Mouse (Mus musculus) cerebellum, adult 2 months (tissue): ENCODE results near the gene Prmt1. TPM values are rescaled to one million over a fixed set of nuclear protein-coding genes. Genes with fewer than 3 reads are reported as not detected.

Experiments
- DNase-seq, 2 experiments: peaks; one replicate each; pipeline ENCODE4 v3.0.0; 2021
- H3K27ac ChIP-seq: fragments of 200-500 bp; 2 replicates; pipeline ENCODE4 v1.5.1; 2012; ENCODE audit warnings: low read length, control low read depth, inconsistent platforms; ENCODE audit not compliant: insufficient read depth
- H3K27me3 ChIP-seq: fragments of 200-500 bp; 2 replicates; pipeline ENCODE4 v1.6.1; 2012; ENCODE audit warnings: inconsistent platforms, mild to moderate bottlenecking, low read length, moderate library complexity; ENCODE audit not compliant: control insufficient read depth, insufficient read depth
- H3K4me1 ChIP-seq: fragments of 200-500 bp; 2 replicates; pipeline ENCODE4 v1.6.1; 2011; ENCODE audit warnings: low read length; ENCODE audit not compliant: control insufficient read depth, insufficient read depth
- H3K4me3 ChIP-seq: fragments of 200-500 bp; replicated peaks from 2 replicates; pipeline ENCODE3; 2011; ENCODE audit warnings: mild to moderate bottlenecking, low read depth, low read length, control low read depth; ENCODE audit not compliant: insufficient read depth
- CTCF ChIP-seq: fragments of 200-500 bp; IDR thresholded peaks from 2 replicates; pipeline ENCODE4 v1.5.1; 2011; ENCODE audit warnings: low read depth, mild to moderate bottlenecking, control low read depth, low read length, moderate library complexity, borderline replicate concordance; ENCODE audit not compliant: insufficient read depth
- POLR2A ChIP-seq: fragments of 200-500 bp; IDR thresholded peaks from 2 replicates; pipeline ENCODE4 v1.6.1; 2011; ENCODE audit warnings: low read length, control low read depth, borderline replicate concordance; ENCODE audit not compliant: insufficient read depth
- WGBS: fragments of 180-500 bp; shearing (Covaris S2); methylation state at CpG from one replicate; pipeline ENCODE4 v1.1.7; 2018; 5-methylcytosine and 5-hydroxymethylcytosine counted together
- polyA plus RNA-seq: library from polyadenylated mRNA; depleted of rRNA; stranded (reverse); fragments of >200 nt; gene quantifications from 2 replicates; pipeline ENCODE4 v1.2.3, GENCODE M21; 2012

Gene Prmt1
- polyA plus RNA-seq, 1 experiment = 227 TPM

DNA sequence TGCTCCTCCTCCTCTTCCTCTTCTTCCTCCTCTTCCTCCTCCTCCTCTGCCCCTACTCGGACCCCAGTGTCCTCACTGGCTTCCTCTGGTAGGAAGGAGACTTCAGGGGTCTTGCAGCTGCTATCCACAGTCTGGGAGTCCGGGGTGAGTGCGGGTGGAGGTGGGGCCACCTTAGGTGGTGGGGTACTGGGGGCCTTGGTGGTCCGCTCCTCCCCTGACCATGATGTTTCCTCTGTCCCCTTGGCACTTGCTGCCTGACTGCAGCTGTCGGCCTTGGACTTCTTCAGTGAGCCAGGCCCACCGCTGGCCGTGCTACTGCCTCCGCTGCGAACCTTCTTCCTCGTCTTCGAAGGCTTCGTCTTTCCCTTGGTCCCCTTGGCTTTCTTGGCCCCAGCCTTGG lies 20.1 kb upstream of the Prmt1 start:
- peaks cover 5% of the 10 kb centered on the region for H3K4me1 ChIP-seq
- WGBS = 84% methylated on average over 12 of the region's 12 CpGs
- no peak overlapping the region for H3K4me3 ChIP-seq
- no peaks in the 10 kb centered on the region for H3K27me3 ChIP-seq
- no peak for TF ChIP-seq POLR2A
- TF ChIP-seq CTCF = no peak
- H3K27ac ChIP-seq = no peak overlapping the region
- no peak for DNase-seq

DNA sequence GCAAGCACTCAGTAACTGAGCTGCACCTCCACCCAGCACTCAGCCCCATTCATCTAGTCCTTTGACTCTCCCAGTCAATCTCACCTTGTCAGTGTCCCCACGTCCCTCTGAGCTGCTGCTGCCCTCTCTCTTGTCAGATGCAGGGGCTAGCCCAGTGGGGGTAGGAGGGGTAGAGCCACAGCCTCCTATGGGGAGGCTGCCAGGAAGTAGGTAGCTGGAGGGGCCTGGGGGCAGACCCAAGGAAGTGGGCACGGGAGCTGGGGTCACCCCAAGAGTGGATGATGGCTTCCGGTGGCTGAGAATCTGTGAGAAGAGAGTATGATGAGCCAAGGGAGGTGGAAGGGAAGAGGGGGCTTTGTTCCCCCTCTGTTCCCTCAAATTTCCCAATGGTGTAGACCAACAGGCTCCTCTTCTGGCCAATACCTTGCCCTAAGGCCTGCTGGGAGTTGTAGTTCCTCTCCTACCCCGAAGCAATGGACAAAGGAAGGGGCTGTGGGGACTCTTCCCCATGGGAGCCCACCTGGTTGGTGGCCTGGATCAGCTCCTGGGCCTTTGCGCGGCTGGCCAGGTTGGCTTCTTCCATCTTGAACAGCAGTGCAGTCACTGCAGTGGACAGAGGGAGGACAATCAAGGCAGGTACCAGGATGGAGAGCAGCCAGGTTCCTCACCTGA lies 19.1 kb upstream of the Prmt1 start:
- H3K27ac ChIP-seq = no peak overlapping the region
- no peak overlapping the region for H3K4me3 ChIP-seq
- 80% methylated on average over 6 of the region's 6 CpGs for WGBS
- TF ChIP-seq POLR2A = no peak
- TF ChIP-seq CTCF = no peak
- DNase-seq = no peak
- H3K4me1 ChIP-seq = peaks cover 5% of the 10 kb centered on the region
- no peaks in the 10 kb centered on the region for H3K27me3 ChIP-seq

DNA sequence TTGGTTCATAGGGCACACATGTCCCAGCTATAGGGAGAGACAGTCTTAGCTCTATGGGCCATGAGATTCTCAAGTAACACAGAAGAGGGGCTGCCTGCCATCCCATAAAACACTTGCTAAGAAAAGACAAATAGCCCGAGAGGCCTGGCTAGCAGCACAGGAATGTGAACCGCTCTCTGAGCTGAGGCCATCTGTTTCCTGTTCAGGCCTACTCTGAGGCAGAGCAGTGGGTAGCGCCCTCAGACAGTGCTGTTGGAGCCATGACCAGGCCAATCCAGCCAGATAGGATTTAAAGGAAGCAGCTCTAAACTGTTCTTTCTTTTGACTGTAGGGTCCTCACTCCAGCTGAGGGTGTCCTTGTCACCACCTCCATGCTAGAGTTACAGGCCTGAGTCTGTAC lies 18.2 kb upstream of the Prmt1 start:
- 20% methylated on average over 3 of the region's 3 CpGs for WGBS
- Histone ChIP-seq H3K27me3 (no peaks in the 10 kb centered on the region), H3K4me3 (no peak overlapping the region), H3K4me1 (peaks cover 6% of the 10 kb centered on the region), H3K27ac (no peak overlapping the region)
- DNase-seq = no peak
- TF ChIP-seq CTCF (no peak), POLR2A (no peak)

DNA sequence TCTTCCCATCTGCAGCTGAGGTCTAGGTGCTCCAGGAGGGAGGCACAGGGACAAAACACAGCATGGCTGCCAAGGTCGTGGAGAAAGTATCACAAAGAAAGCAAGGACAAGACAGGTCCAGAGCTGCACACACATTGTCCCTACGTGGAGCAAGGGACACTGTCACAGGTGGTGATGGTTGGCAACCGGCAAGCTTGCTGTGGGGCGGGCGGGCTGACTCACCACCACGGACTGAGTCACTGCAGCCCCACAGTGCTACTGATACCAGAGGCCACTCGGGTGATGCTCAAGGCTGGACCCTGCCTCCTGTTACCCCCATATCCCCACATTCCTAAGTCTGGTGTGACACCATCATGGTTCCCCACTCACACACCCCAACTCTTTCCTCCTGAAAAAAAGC lies 16.1 kb upstream of the Prmt1 start:
- Histone ChIP-seq H3K4me3 (no peak overlapping the region), H3K27ac (peak overlapping the region; percentile 3; the same call in 1 of the 2 replicates), H3K27me3 (no peaks in the 10 kb centered on the region), H3K4me1 (peaks cover 12% of the 10 kb centered on the region)
- 14% methylated on average over 7 of the region's 7 CpGs for WGBS
- peak in 1 of 2 experiments; percentile 70 for DNase-seq
- TF ChIP-seq POLR2A (no peak), CTCF (no peak)

DNA sequence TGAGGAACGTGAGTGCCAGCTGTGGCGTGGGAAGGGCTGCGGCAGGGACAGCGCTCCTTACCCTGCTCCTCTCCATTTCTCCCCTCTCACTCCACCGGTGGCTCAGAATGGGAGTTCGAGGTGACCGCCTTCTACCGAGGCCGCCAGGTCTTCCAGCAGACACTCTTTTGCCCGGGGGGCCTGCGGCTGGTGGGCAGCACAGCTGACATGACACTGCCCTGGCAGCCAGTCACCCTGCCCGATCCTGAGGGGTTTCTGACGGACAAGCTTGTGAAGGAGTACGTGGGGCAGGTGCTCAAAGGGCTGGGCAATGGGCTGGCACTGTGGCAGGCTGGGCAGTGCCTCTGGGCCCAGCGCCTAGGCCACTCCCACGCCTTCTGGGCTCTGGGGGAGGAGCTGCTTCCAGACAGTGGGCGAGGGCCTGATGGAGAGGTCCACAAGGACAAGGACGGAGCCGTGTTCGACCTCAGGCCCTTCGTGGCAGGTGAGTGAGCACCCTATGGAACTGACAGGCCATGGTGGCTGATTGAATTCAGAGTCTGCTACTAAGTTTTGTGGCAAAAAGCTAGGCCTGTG lies 14.3 kb upstream of the Prmt1 start:
- Histone ChIP-seq H3K4me3 (no peak overlapping the region), H3K4me1 (peaks cover 12% of the 10 kb centered on the region), H3K27ac (no peak overlapping the region), H3K27me3 (no peaks in the 10 kb centered on the region)
- TF ChIP-seq POLR2A (no peak), CTCF (no peak)
- no peak for DNase-seq
- WGBS = 49% methylated on average over 21 of the region's 21 CpGs

GRCm38 (mm10) chr7:44999753-45000152 lies 13.4 kb upstream of the Prmt1 start:
- no peak for DNase-seq
- TF ChIP-seq CTCF = no peak
- no peak for TF ChIP-seq POLR2A
- WGBS = 57% methylated on average over 11 of the region's 11 CpGs

DNA sequence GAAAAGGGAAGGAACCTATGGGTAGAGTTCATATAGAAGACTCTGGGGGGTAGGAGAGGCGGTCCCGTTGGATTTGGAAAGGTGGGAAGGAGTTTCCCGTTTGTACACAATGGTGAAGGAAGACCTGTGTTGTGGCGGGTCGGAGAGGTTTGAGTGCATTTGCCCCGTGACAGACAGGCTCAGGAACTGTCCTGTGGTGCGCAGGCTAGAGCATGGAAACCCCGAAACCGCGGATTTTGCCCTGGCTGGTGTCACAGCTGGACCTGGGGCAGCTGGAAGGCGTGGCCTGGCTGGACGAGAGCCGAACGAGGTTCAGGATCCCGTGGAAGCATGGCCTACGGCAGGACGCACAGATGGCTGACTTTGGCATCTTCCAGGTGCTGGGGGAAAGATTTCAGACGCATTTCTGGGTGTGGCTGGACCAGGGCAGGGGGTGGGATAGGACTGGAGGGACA lies 12.2 kb upstream of the Prmt1 start, which contains the start of gene Bcl2l12:
TSS of gene Bcl2l12 (minus strand) at position 212 of the 455 bp plus-strand sequence.
- Histone ChIP-seq H3K4me1 (peaks cover 12% of the 10 kb centered on the region), H3K27ac (peak within 1 kb of the TSS; percentile 57; the same call in 1 of the 2 replicates), H3K27me3 (no peaks in the 10 kb centered on the region), H3K4me3 (peak within 1 kb of the TSS; percentile 54)
- DNase-seq = peak; percentile 47 to 54
- no peak for TF ChIP-seq CTCF
- no peak for TF ChIP-seq POLR2A
- 1% methylated on average over 18 of the region's 18 CpGs for WGBS

More at GRCm38 (mm10) chr7:44999753-45000152, 13.4 kb upstream of the Prmt1 start:
- Histone ChIP-seq H3K4me3 (no peak overlapping the region), H3K27ac (no peak overlapping the region), H3K4me1 (peaks cover 12% of the 10 kb centered on the region), H3K27me3 (no peaks in the 10 kb centered on the region)
